Mouse (Mus musculus): Measurements from ENCODE around the gene Cdk15. TPM values are rescaled to one million over a fixed set of nuclear protein-coding genes. Genes with fewer than 3 reads are reported as not detected.

Gene Cdk15
- polyA plus RNA-seq, 1 experiment, result 0.44 TPM

DNA sequence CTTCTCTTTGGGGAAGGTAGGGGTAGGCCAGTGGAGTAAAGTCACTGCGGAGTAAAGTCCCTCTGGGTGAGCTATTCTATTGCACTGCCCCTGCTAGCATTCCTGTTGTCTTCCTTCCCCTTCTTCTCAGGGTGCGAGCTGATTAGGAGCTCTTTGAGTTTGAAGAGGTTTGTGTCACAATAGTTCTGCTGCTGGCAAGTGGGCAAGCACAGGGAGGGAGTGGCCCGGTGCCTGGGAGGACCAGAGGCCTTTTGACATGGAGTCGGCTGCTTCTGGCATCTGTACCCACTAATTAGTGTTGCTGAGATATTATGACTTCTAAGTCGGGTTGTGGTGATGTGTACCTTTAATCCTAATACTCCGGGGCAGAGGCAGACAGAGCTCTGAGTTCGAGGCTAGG is 124.8 kb downstream of the Cdk15 start:
- Histone ChIP-seq H3K27me3 (ENCODE audit: control insufficient read depth, insufficient read depth, insufficient read length) (no peaks in the 10 kb centered on the region), H3K4me3 (no peak overlapping the region), H3K79me2 (ENCODE audit: control insufficient read depth, insufficient read depth) (no peaks in the 10 kb centered on the region), H3K4me2 (ENCODE audit: low read depth) (no peak overlapping the region), H3K36me3 (ENCODE audit: control insufficient read depth, insufficient read depth) (no peaks in the 10 kb centered on the region), H3ac (ENCODE audit: control insufficient read depth, insufficient read length) (no peak overlapping the region)
- TF ChIP-seq TCF3 (IDR thresholded peaks at IDR 0.05; ENCODE audit: insufficient read length, low read depth), result no peak
- no peak for TF ChIP-seq CEBPB (IDR thresholded peaks at IDR 0.05; ENCODE audit: insufficient read depth, poor library complexity, severe bottlenecking)
- TF ChIP-seq MYOG (IDR thresholded peaks at IDR 0.05; ENCODE audit: control insufficient read depth in 1 of 3, insufficient read depth in 1 of 3, insufficient read length in 2 of 3, low read depth in 2 of 3), result no peak
- TF ChIP-seq POLR2A (IDR thresholded peaks at IDR 0.05; ENCODE audit: insufficient read length, low read depth), result no peak
- TF ChIP-seq USF1 (IDR thresholded peaks at IDR 0.05; ENCODE audit: low read depth), result no peak
- no peak for TF ChIP-seq POLR2AphosphoS2 (IDR thresholded peaks at IDR 0.05; ENCODE audit: insufficient read length, low read depth)
- TF ChIP-seq SRF (IDR thresholded peaks at IDR 0.05; ENCODE audit: control insufficient read depth, insufficient read length, low read depth), result no peak
- TF ChIP-seq MAX (IDR thresholded peaks at IDR 0.05; ENCODE audit: low read depth), result no peak
- TF ChIP-seq E2F4 (IDR thresholded peaks at IDR 0.05; ENCODE audit: insufficient read depth), result no peak
- TF ChIP-seq TCF12 (IDR thresholded peaks at IDR 0.05; ENCODE audit: insufficient read depth, poor library complexity, severe bottlenecking), result no peak
- no peak for TF ChIP-seq MYOD1 (IDR thresholded peaks at IDR 0.05; ENCODE audit: control insufficient read depth in 1 of 3, insufficient read length in 2 of 3, low read depth in 2 of 3)
- no peak for TF ChIP-seq REST (IDR thresholded peaks at IDR 0.05; ENCODE audit: insufficient read depth, insufficient read length)

DNA sequence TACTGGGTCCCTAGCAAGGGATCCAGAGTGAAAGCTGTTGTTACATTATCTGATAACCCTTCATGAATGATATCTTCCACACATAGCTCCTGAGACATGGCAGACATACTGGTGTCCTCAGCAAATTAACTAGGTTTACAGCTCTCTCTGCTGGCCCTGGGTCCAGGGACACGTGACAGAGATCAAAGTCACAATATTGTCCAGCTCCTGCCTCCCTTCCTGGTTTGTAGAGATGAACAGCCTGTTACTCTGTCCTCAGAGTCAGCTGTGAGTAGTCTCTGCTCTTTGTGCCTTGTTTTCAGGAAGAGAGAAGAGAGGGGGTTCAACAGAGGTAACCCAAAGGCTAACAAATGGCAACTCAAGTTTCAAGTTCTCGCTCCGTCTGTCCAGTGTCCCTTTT is 125.8 kb downstream of the Cdk15 start:
- no peak overlapping the region for H3K4me2 ChIP-seq (ENCODE audit: low read depth)
- no peaks in the 10 kb centered on the region for H3K36me3 ChIP-seq (ENCODE audit: control insufficient read depth, insufficient read depth)
- no peaks in the 10 kb centered on the region for H3K27me3 ChIP-seq (ENCODE audit: control insufficient read depth, insufficient read depth, insufficient read length)
- TF ChIP-seq E2F4 (IDR thresholded peaks at IDR 0.05; ENCODE audit: insufficient read depth), result no peak
- no peak for TF ChIP-seq POLR2AphosphoS2 (IDR thresholded peaks at IDR 0.05; ENCODE audit: insufficient read length, low read depth)
- no peak for TF ChIP-seq USF1 (IDR thresholded peaks at IDR 0.05; ENCODE audit: low read depth)
- TF ChIP-seq MYOD1 (IDR thresholded peaks at IDR 0.05; ENCODE audit: control insufficient read depth in 1 of 3, insufficient read length in 2 of 3, low read depth in 2 of 3), result no peak
- no peak for TF ChIP-seq MYOG (IDR thresholded peaks at IDR 0.05; ENCODE audit: control insufficient read depth in 1 of 3, insufficient read depth in 1 of 3, insufficient read length in 2 of 3, low read depth in 2 of 3)
- no peak for TF ChIP-seq REST (IDR thresholded peaks at IDR 0.05; ENCODE audit: insufficient read depth, insufficient read length)
- no peak for TF ChIP-seq TCF3 (IDR thresholded peaks at IDR 0.05; ENCODE audit: insufficient read length, low read depth)
- no peak for TF ChIP-seq TCF12 (IDR thresholded peaks at IDR 0.05; ENCODE audit: insufficient read depth, poor library complexity, severe bottlenecking)
- TF ChIP-seq MAX (IDR thresholded peaks at IDR 0.05; ENCODE audit: low read depth), result no peak
- no peak for TF ChIP-seq SRF (IDR thresholded peaks at IDR 0.05; ENCODE audit: control insufficient read depth, insufficient read length, low read depth)
- no peak overlapping the region for H3K4me3 ChIP-seq
- no peak overlapping the region for H3ac ChIP-seq (ENCODE audit: control insufficient read depth, insufficient read length)
- H3K79me2 ChIP-seq (ENCODE audit: control insufficient read depth, insufficient read depth), result no peaks in the 10 kb centered on the region

DNA sequence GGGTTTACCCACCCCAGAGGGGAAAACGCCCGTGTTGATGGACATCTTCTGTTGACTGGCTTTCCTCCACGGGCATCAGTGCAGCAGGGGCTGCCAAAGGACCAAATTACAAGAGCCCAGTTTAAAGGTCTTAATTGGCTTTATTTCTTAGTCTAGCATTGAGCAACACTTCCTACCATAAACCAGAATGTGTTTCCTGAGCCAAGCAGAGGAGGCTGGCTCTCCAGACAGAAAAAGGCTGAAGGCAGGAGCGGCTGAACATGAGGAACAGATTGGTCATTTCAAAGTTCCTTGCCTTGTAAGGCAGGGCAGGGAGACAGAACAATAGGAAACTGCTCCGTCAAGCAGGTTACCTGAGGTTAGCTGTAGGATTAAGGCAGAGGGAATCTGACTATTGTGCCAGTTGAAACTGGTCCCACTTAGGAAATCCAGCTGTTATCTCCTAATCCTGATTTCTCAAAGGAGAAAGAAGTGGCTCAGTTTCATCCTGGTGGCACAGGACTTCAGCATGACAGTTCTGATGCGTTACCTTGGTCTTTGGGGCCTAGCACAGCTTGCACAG is 126.4 kb downstream of the Cdk15 start:
- Histone ChIP-seq H3K4me3 (no peak overlapping the region), H3K4me2 (ENCODE audit: low read depth) (no peak overlapping the region), H3K36me3 (ENCODE audit: control insufficient read depth, insufficient read depth) (no peaks in the 10 kb centered on the region), H3ac (ENCODE audit: control insufficient read depth, insufficient read length) (no peak overlapping the region), H3K27me3 (ENCODE audit: control insufficient read depth, insufficient read depth, insufficient read length) (no peaks in the 10 kb centered on the region), H3K79me2 (ENCODE audit: control insufficient read depth, insufficient read depth) (no peaks in the 10 kb centered on the region)
- no peak for TF ChIP-seq REST (IDR thresholded peaks at IDR 0.05; ENCODE audit: insufficient read depth, insufficient read length)
- no peak for TF ChIP-seq CEBPB (IDR thresholded peaks at IDR 0.05; ENCODE audit: insufficient read depth, poor library complexity, severe bottlenecking)
- no peak for TF ChIP-seq TCF12 (IDR thresholded peaks at IDR 0.05; ENCODE audit: insufficient read depth, poor library complexity, severe bottlenecking)
- no peak for TF ChIP-seq MAX (IDR thresholded peaks at IDR 0.05; ENCODE audit: low read depth)
- TF ChIP-seq POLR2AphosphoS2 (IDR thresholded peaks at IDR 0.05; ENCODE audit: insufficient read length, low read depth), result no peak
- no peak for TF ChIP-seq MYOD1 (IDR thresholded peaks at IDR 0.05; ENCODE audit: control insufficient read depth in 1 of 3, insufficient read length in 2 of 3, low read depth in 2 of 3)
- no peak for TF ChIP-seq E2F4 (IDR thresholded peaks at IDR 0.05; ENCODE audit: insufficient read depth)
- no peak for TF ChIP-seq SRF (IDR thresholded peaks at IDR 0.05; ENCODE audit: control insufficient read depth, insufficient read length, low read depth)
- no peak for TF ChIP-seq MYOG (IDR thresholded peaks at IDR 0.05; ENCODE audit: control insufficient read depth in 1 of 3, insufficient read depth in 1 of 3, insufficient read length in 2 of 3, low read depth in 2 of 3)
- no peak for TF ChIP-seq TCF3 (IDR thresholded peaks at IDR 0.05; ENCODE audit: insufficient read length, low read depth)
- no peak for TF ChIP-seq POLR2A (IDR thresholded peaks at IDR 0.05; ENCODE audit: insufficient read length, low read depth)
- no peak for TF ChIP-seq USF1 (IDR thresholded peaks at IDR 0.05; ENCODE audit: low read depth)

DNA sequence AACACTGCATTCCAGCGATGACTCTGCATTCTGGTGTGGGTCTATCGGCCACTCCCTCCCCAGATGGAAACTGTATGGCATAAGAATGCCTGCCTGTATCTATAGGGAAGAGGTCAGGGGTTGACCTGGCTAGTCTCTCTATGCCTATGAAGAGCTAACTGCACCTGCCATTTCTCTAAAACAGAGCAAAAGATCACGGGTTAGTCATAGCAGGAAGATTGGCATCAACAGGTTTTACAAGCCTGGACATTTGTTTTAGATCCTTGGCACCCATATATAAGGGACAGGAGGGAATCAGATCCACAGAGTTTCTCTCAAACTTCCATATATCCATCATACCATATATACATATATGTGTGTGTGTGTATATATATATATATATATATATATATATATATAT is 127.7 kb downstream of the Cdk15 start:
- Histone ChIP-seq H3K4me3 (no peak overlapping the region), H3K79me2 (ENCODE audit: control insufficient read depth, insufficient read depth) (no peaks in the 10 kb centered on the region), H3K36me3 (ENCODE audit: control insufficient read depth, insufficient read depth) (no peaks in the 10 kb centered on the region), H3ac (ENCODE audit: control insufficient read depth, insufficient read length) (no peak overlapping the region), H3K4me2 (ENCODE audit: low read depth) (no peak overlapping the region), H3K27me3 (ENCODE audit: control insufficient read depth, insufficient read depth, insufficient read length) (no peaks in the 10 kb centered on the region)
- TF ChIP-seq MYOG (IDR thresholded peaks at IDR 0.05; ENCODE audit: control insufficient read depth in 1 of 3, insufficient read depth in 1 of 3, insufficient read length in 2 of 3, low read depth in 2 of 3) (no peak), MYOD1 (IDR thresholded peaks at IDR 0.05; ENCODE audit: control insufficient read depth in 1 of 3, insufficient read length in 2 of 3, low read depth in 2 of 3) (peak; percentile 76 to 86 (median 81))

DNA sequence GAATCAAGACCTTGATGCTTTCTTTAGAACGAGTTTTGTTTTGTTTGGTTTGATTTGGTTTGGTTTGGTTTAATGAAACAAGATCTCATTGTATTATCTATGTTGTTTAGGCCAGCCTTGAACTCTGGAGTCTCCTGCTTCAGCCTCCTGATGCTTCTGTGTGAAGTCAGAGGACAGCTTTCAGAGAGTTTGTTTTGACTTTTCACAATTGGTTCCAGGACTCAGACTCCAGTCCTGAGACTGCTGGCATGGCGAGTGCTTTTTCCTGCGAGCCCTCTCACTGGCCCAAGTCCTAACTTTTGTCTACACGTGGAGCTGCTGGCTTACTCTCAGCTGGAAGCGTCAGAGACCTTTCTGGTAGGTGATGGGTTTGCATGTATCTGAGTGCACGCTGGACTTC is 128.9 kb downstream of the Cdk15 start:
- Histone ChIP-seq H3ac (ENCODE audit: control insufficient read depth, insufficient read length) (no peak overlapping the region), H3K4me3 (no peak overlapping the region), H3K79me2 (ENCODE audit: control insufficient read depth, insufficient read depth) (no peaks in the 10 kb centered on the region), H3K36me3 (ENCODE audit: control insufficient read depth, insufficient read depth) (no peaks in the 10 kb centered on the region), H3K4me2 (ENCODE audit: low read depth) (no peak overlapping the region), H3K27me3 (ENCODE audit: control insufficient read depth, insufficient read depth, insufficient read length) (no peaks in the 10 kb centered on the region)
- TF ChIP-seq POLR2AphosphoS2 (IDR thresholded peaks at IDR 0.05; ENCODE audit: insufficient read length, low read depth) (no peak), E2F4 (IDR thresholded peaks at IDR 0.05; ENCODE audit: insufficient read depth) (no peak), CEBPB (IDR thresholded peaks at IDR 0.05; ENCODE audit: insufficient read depth, poor library complexity, severe bottlenecking) (no peak), POLR2A (IDR thresholded peaks at IDR 0.05; ENCODE audit: insufficient read length, low read depth) (no peak), MAX (IDR thresholded peaks at IDR 0.05; ENCODE audit: low read depth) (no peak), SRF (IDR thresholded peaks at IDR 0.05; ENCODE audit: control insufficient read depth, insufficient read length, low read depth) (no peak), TCF12 (IDR thresholded peaks at IDR 0.05; ENCODE audit: insufficient read depth, poor library complexity, severe bottlenecking) (no peak), USF1 (IDR thresholded peaks at IDR 0.05; ENCODE audit: low read depth) (no peak), REST (IDR thresholded peaks at IDR 0.05; ENCODE audit: insufficient read depth, insufficient read length) (no peak), MYOD1 (IDR thresholded peaks at IDR 0.05; ENCODE audit: control insufficient read depth in 1 of 3, insufficient read length in 2 of 3, low read depth in 2 of 3) (no peak), TCF3 (IDR thresholded peaks at IDR 0.05; ENCODE audit: insufficient read length, low read depth) (no peak), MYOG (IDR thresholded peaks at IDR 0.05; ENCODE audit: control insufficient read depth in 1 of 3, insufficient read depth in 1 of 3, insufficient read length in 2 of 3, low read depth in 2 of 3) (no peak)
